Mouse (Mus musculus) left cerebral cortex, adult 8-10 months (tissue): ENCODE results near the gene Fmod. TPM values are rescaled to one million over a fixed set of nuclear protein-coding genes. Genes with fewer than 3 reads are reported as not detected.

Experiments used
- DNase-seq, 2 experiments: peaks; one replicate each; pipeline ENCODE4 v3.0.0; 2022; ENCODE audit warnings: low spot score in 2 of 2
- total RNA-seq, 4 experiments: library from RNA; stranded (reverse); gene quantifications; 2 replicates each; pipeline ENCODE4 v1.2.4; 2022

Gene Fmod
- total RNA-seq = 10 to 100 TPM; 15.9 to 22.2 (median 20.9) TPM

GRCm38 (mm10) chr1:134037172-134037571 is at the start of gene Fmod:
Fmod (plus strand) TSS chr1:134037254.
- no peak for DNase-seq

- no peak for DNase-seq
These were observed 48.2 kb upstream of the Fmod start for GRCm38 (mm10) chr1:133988845-133989244.

- DNase-seq = no peak
These were observed 45.8 kb upstream of the Fmod start for GRCm38 (mm10) chr1:133991277-133991676.

GRCm38 (mm10) chr1:134005490-134005889 is 31.6 kb upstream of the Fmod start:
- no peak for DNase-seq

- no peak for DNase-seq
These were observed 30.8 kb upstream of the Fmod start for GRCm38 (mm10) chr1:134006105-134006764.

GRCm38 (mm10) chr1:134024293-134024971 is 12.6 kb upstream of the Fmod start:
- no peak for DNase-seq

- no peak for DNase-seq
These were observed 11.1 kb upstream of the Fmod start for GRCm38 (mm10) chr1:134025975-134026374.

- DNase-seq = no peak
These were observed 10.3 kb upstream of the Fmod start for GRCm38 (mm10) chr1:134026741-134027140.

GRCm38 (mm10) chr1:134028161-134028846 is 8.8 kb upstream of the Fmod start:
- DNase-seq = peak; percentile 30 to 52

GRCm38 (mm10) chr1:134036492-134036891 is 562 bp upstream of the Fmod start:
- no peak for DNase-seq

GRCm38 (mm10) chr1:134038336-134038735 is 1.3 kb downstream of the Fmod start:
- no peak for DNase-seq

GRCm38 (mm10) chr1:134039361-134039760 is 2.3 kb downstream of the Fmod start:
- no peak for DNase-seq

- DNase-seq = no peak
These were observed 4.8 kb downstream of the Fmod start for GRCm38 (mm10) chr1:134041900-134042299.

- DNase-seq = no peak
These were observed 5.3 kb downstream of the Fmod start for GRCm38 (mm10) chr1:134042341-134042740.

GRCm38 (mm10) chr1:134044805-134045204 is 7.8 kb downstream of the Fmod start:
- DNase-seq = no peak

- peak; percentile 67 to 70 for DNase-seq
These were observed 8.9 kb downstream of the Fmod start for GRCm38 (mm10) chr1:134045971-134046370.

GRCm38 (mm10) chr1:134046387-134046786 is 9.3 kb downstream of the Fmod start:
- DNase-seq = no peak

GRCm38 (mm10) chr1:134047431-134047830 is 10.4 kb downstream of the Fmod start:
- no peak for DNase-seq

- DNase-seq = peak; percentile 46 to 51
These were observed 11.7 kb downstream of the Fmod start for GRCm38 (mm10) chr1:134048759-134049158.

- no peak for DNase-seq
These were observed 12.5 kb downstream of the Fmod start for GRCm38 (mm10) chr1:134049542-134049941.

GRCm38 (mm10) chr1:134053207-134053606 is 16.2 kb downstream of the Fmod start:
- peak; percentile 56 to 86 for DNase-seq

- no peak for DNase-seq
These were observed 18.0 kb downstream of the Fmod start for GRCm38 (mm10) chr1:134055058-134055457.
